Mouse (Mus musculus): Measurements from ENCODE around the gene Pigk. TPM values are rescaled to one million over a fixed set of nuclear protein-coding genes. Genes with fewer than 3 reads are reported as not detected.

Pigk gene
- total and polyA plus RNA-seq, 3 experiments: 4.1 to 39.2 (median 34.2) TPM

DNA sequence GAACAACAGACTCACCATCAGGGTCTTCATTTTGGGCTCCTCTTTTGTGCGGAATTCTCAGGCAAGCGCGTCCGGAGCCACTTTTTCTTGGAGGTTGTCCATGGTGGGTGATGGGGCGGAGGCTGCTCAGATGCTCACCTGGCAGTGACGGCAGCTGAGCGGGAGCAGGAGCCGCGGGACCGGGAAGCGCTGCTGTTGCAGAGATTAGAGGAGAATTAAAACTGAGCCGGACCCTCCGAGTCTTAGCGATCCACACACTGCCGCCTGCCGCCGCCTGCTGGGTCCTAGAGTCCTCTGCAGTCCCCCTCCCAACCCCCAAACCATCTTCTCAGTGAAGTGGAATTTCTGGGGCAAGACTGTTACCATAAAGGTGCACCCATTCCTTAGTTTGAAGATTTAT, 268.1 kb downstream of the Pigk start, which contains the start of gene St6galnac5:
Gene St6galnac5 (minus strand): TSS at position 259 of the 400 bp plus-strand sequence.
- H3K9me3 ChIP-seq (replicated peaks): no peaks in the 10 kb centered on the region
- DNase-seq (ENCODE audit: low spot score) (no peak), ATAC-seq (ENCODE audit: extremely low read depth, insufficient number of reproducible peaks, low FRiP score, poor library complexity, severe bottlenecking) (no peak)
- no peaks in the 10 kb centered on the region for H3K36me3 ChIP-seq (replicated peaks)
- peaks cover 29% of the 10 kb centered on the region for H3K27me3 ChIP-seq (ENCODE audit: insufficient read depth, low read length)
- peaks cover 28% of the 10 kb centered on the region for H3K4me1 ChIP-seq (ENCODE audit: insufficient read depth, low read depth, low read length)
- no peak for TF ChIP-seq GATA1 (IDR thresholded peaks at IDR 0.05; ENCODE audit: borderline replicate concordance, low read length)
- no peak for TF ChIP-seq POLR2AphosphoS5 (IDR thresholded peaks at IDR 0.05; ENCODE audit: insufficient replicate concordance, low read depth, low read length)
- TF ChIP-seq CTCF (IDR thresholded peaks at IDR 0.05; ENCODE audit: low read depth, low read length): no peak
- no peak for TF ChIP-seq GATA2 (IDR thresholded peaks at IDR 0.05; ENCODE audit: borderline replicate concordance, low read depth, low read length)
- peak within 1 kb of the TSS; percentile 51; the same call in 1 of the 2 replicates for H3K4me3 ChIP-seq (ENCODE audit: low read depth, low read length)

DNA sequence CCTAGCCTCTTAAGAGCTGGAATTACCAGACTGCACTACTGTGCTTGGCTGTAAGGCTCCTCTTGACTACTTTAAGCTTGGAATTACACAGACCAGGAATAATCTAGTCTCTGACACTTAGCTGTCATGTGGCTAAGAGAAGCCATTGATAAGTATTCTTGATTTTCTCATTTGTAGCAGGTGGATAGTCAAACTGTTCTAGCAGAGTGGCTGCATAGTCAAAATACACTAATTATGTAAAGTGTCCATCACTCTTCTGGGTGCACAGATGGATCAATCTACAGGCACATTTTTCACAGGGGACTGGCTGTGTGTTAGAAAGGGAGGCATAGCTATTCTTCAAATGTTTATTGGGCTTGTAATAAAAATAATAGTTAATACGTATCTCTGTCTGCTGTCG, 276.9 kb downstream of the Pigk start:
- no peaks in the 10 kb centered on the region for H3K4me1 ChIP-seq (ENCODE audit: insufficient read depth, low read depth, low read length)
- no peaks in the 10 kb centered on the region for H3K36me3 ChIP-seq (replicated peaks)
- no peak overlapping the region for H3K4me3 ChIP-seq (ENCODE audit: low read depth, low read length)
- DNase-seq (ENCODE audit: low spot score) (no peak), ATAC-seq (ENCODE audit: extremely low read depth, insufficient number of reproducible peaks, low FRiP score, poor library complexity, severe bottlenecking) (no peak)
- TF ChIP-seq POLR2AphosphoS5 (IDR thresholded peaks at IDR 0.05; ENCODE audit: insufficient replicate concordance, low read depth, low read length) (no peak), TAL1 (conservative IDR thresholded peaks at IDR 0.05; ENCODE audit: low read depth, low read length) (no peak), CTCF (IDR thresholded peaks at IDR 0.05; ENCODE audit: low read depth, low read length) (no peak), GATA1 (IDR thresholded peaks at IDR 0.05; ENCODE audit: borderline replicate concordance, low read length) (no peak), GATA2 (IDR thresholded peaks at IDR 0.05; ENCODE audit: borderline replicate concordance, low read depth, low read length) (no peak)
- H3K27me3 ChIP-seq (ENCODE audit: insufficient read depth, low read length): peaks cover 9% of the 10 kb centered on the region
- H3K9me3 ChIP-seq (replicated peaks): no peaks in the 10 kb centered on the region

DNA sequence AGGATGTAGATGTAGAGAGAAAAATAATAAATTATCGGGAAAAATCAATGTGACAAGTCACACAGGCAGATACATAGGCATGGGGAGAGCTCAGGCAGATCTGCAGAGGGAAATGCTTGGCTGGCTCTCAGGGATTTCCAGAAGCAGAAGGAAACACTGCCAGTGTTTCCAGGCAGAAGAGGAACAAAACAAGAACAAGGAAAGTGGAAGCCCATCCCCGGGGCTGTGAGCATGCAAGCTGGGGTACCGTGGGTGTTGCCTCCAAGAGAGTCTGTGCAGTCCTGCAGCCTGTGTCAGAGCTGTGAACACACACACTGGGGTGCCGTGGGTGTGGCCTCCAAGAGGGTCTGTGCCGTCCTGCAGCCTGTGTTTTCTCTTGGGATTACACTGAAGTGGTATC, 279.7 kb downstream of the Pigk start:
- no peaks in the 10 kb centered on the region for H3K36me3 ChIP-seq (replicated peaks)
- no peak for DNase-seq (ENCODE audit: low spot score)
- no peaks in the 10 kb centered on the region for H3K9me3 ChIP-seq (replicated peaks)
- TF ChIP-seq TAL1 (conservative IDR thresholded peaks at IDR 0.05; ENCODE audit: low read depth, low read length) (no peak), GATA1 (IDR thresholded peaks at IDR 0.05; ENCODE audit: borderline replicate concordance, low read length) (no peak), GATA2 (IDR thresholded peaks at IDR 0.05; ENCODE audit: borderline replicate concordance, low read depth, low read length) (no peak), POLR2AphosphoS5 (IDR thresholded peaks at IDR 0.05; ENCODE audit: insufficient replicate concordance, low read depth, low read length) (no peak), CTCF (IDR thresholded peaks at IDR 0.05; ENCODE audit: low read depth, low read length) (no peak)
- peaks cover 9% of the 10 kb centered on the region for H3K27me3 ChIP-seq (ENCODE audit: insufficient read depth, low read length)
- ATAC-seq (ENCODE audit: extremely low read depth, insufficient number of reproducible peaks, low FRiP score, poor library complexity, severe bottlenecking): no peak
- no peak overlapping the region for H3K4me3 ChIP-seq (ENCODE audit: low read depth, low read length)
- H3K4me1 ChIP-seq (ENCODE audit: insufficient read depth, low read depth, low read length): no peaks in the 10 kb centered on the region

DNA sequence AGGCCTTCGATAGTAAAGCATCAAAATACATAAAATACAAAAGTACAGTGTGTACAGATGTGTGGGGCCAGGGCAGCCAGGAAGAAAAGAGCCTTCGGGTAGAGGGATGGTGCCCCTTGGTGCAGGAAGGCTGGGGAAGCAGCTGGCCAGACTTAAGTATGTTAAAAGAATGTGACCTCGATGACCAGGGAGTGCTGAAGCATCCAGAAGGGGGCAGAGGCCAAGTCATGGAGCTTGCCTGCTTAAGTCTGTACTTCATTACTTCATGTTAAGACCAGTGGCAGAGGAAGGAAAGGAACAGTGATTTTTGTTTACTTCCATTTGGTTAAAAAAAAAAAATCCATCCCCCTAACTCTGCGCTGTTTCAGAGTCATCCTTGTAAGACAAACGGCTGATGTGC, 284.2 kb downstream of the Pigk start:
- Histone ChIP-seq H3K9me3 (replicated peaks) (no peaks in the 10 kb centered on the region), H3K4me1 (ENCODE audit: insufficient read depth, low read depth, low read length) (no peaks in the 10 kb centered on the region), H3K36me3 (replicated peaks) (no peaks in the 10 kb centered on the region), H3K4me3 (ENCODE audit: low read depth, low read length) (no peak overlapping the region), H3K27me3 (ENCODE audit: insufficient read depth, low read length) (peaks cover 3% of the 10 kb centered on the region)
- no peak for TF ChIP-seq CTCF (IDR thresholded peaks at IDR 0.05; ENCODE audit: low read depth, low read length)
- TF ChIP-seq GATA2 (IDR thresholded peaks at IDR 0.05; ENCODE audit: borderline replicate concordance, low read depth, low read length): no peak
- no peak for TF ChIP-seq TAL1 (conservative IDR thresholded peaks at IDR 0.05; ENCODE audit: low read depth, low read length)
- DNase-seq (ENCODE audit: low spot score): no peak
- ATAC-seq (ENCODE audit: extremely low read depth, insufficient number of reproducible peaks, low FRiP score, poor library complexity, severe bottlenecking): no peak

DNA sequence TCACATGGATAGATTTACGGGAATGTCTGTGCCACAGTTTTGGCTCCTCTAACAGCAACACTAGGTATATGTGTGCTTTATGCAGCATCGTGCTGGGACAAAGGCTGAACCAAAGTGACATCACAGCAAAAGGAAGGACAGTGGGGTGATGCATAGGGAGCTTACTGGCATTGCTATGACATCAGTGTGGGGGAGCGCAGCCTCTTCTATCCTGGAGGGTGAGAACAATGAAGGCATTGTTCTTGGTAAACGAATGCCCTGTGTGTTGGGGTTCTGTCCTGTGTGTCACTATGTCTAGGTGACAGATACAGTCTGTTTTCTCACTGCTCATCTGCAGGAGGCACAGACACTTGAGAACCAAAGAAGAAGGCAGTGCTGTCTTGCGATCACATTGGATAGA, 285.0 kb downstream of the Pigk start:
- DNase-seq (ENCODE audit: low spot score) (no peak), ATAC-seq (ENCODE audit: extremely low read depth, insufficient number of reproducible peaks, low FRiP score, poor library complexity, severe bottlenecking) (no peak)
- Histone ChIP-seq H3K9me3 (replicated peaks) (no peaks in the 10 kb centered on the region), H3K36me3 (replicated peaks) (no peaks in the 10 kb centered on the region), H3K27me3 (ENCODE audit: insufficient read depth, low read length) (no peaks in the 10 kb centered on the region), H3K4me1 (ENCODE audit: insufficient read depth, low read depth, low read length) (no peaks in the 10 kb centered on the region), H3K4me3 (ENCODE audit: low read depth, low read length) (no peak overlapping the region)
- TF ChIP-seq CTCF (IDR thresholded peaks at IDR 0.05; ENCODE audit: low read depth, low read length): no peak

DNA sequence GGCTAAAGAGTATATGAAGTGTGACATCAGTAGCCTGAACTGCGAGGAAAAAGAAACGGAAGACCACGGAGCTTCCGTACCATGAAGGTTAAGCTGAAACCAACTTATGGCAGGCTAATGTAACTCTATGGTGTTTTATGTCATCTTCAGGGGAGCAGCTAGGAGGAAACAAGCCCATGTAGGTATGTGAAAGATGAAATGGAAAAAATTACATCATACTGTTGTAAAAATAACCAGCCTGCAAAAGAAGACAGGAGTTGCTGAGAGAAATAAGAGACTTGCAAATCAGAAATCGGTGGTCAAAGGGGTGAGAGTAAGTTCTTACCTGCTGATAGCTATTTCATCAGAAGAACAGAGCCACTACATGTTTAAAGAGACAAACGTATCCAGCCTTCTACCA, 293.0 kb downstream of the Pigk start:
- ATAC-seq (ENCODE audit: extremely low read depth, insufficient number of reproducible peaks, low FRiP score, poor library complexity, severe bottlenecking): no peak
- no peak for DNase-seq (ENCODE audit: low spot score)
- H3K36me3 ChIP-seq (replicated peaks): no peaks in the 10 kb centered on the region
- no peaks in the 10 kb centered on the region for H3K27me3 ChIP-seq (ENCODE audit: insufficient read depth, low read length)
- H3K4me1 ChIP-seq (ENCODE audit: insufficient read depth, low read depth, low read length): no peaks in the 10 kb centered on the region
- TF ChIP-seq TAL1 (conservative IDR thresholded peaks at IDR 0.05; ENCODE audit: low read depth, low read length): no peak
- no peak for TF ChIP-seq GATA1 (IDR thresholded peaks at IDR 0.05; ENCODE audit: borderline replicate concordance, low read length)
- no peak for TF ChIP-seq CTCF (IDR thresholded peaks at IDR 0.05; ENCODE audit: low read depth, low read length)
- TF ChIP-seq GATA2 (IDR thresholded peaks at IDR 0.05; ENCODE audit: borderline replicate concordance, low read depth, low read length): no peak
- TF ChIP-seq POLR2AphosphoS5 (IDR thresholded peaks at IDR 0.05; ENCODE audit: insufficient replicate concordance, low read depth, low read length): no peak
- no peaks in the 10 kb centered on the region for H3K9me3 ChIP-seq (replicated peaks)
- no peak overlapping the region for H3K4me3 ChIP-seq (ENCODE audit: low read depth, low read length)

DNA sequence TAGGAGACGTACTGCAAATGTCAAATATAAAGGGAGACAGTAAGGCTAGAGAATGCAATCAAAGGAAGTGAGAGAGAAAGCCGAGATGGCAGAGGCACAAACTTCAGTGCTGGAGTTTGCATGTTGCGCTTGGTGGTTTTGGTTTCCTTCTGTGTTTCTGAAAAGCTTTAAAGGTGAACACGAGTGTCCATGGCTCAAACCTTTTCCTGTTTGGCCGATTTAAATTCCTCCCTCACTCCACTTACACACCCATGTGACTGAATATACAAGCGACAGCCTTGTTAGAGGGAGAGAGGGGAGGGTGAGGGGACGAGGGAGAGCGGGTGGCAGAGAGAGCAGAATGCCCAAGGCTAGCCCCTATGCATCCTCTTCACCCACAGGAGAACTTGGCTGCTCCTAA, 302.5 kb downstream of the Pigk start:
- no peaks in the 10 kb centered on the region for H3K4me1 ChIP-seq (ENCODE audit: insufficient read depth, low read depth, low read length)
- no peaks in the 10 kb centered on the region for H3K36me3 ChIP-seq (replicated peaks)
- DNase-seq (ENCODE audit: low spot score) (no peak), ATAC-seq (ENCODE audit: extremely low read depth, insufficient number of reproducible peaks, low FRiP score, poor library complexity, severe bottlenecking) (no peak)
- H3K27me3 ChIP-seq (ENCODE audit: insufficient read depth, low read length): no peaks in the 10 kb centered on the region
- no peaks in the 10 kb centered on the region for H3K9me3 ChIP-seq (replicated peaks)
- no peak for TF ChIP-seq GATA1 (IDR thresholded peaks at IDR 0.05; ENCODE audit: borderline replicate concordance, low read length)
- no peak overlapping the region for H3K4me3 ChIP-seq (ENCODE audit: low read depth, low read length)

Data from G1E (cell line).